Mouse (Mus musculus) regulatory T cell (primary cell): ENCODE results near the gene Dvl1.

Source experiments
- in situ Hi-C: fragments of 300-600 bp; cut with MboI, MseI; formaldehyde crosslinking; loops from one replicate; pipeline ENCODE4 v1.15.1; 2025; ENCODE audit warnings: high pct_unique_total_duplicates

Gene Dvl1

GRCm38 (mm10) chr4:155883587-155883986 lies 36.4 kb downstream of the Dvl1 start:
- in situ Hi-C loops, result no loop called here

GRCm38 (mm10) chr4:155886330-155886729 lies 39.1 kb downstream of the Dvl1 start:
- in situ Hi-C loops, result no loop called here

- in situ Hi-C loops, result no loop called here
Measured at GRCm38 (mm10) chr4:155887674-155888073, 40.5 kb downstream of the Dvl1 start.

- in situ Hi-C loops, result no loop called here
Measured at GRCm38 (mm10) chr4:155888181-155888580, 41.0 kb downstream of the Dvl1 start.

GRCm38 (mm10) chr4:155889316-155889715 lies 42.1 kb downstream of the Dvl1 start:
- in situ Hi-C loops, result no loop called here

GRCm38 (mm10) chr4:155891011-155891471 lies 43.8 kb downstream of the Dvl1 start:
- in situ Hi-C loops, result loop anchor here (5.0 kb wide), 1 partner anchor 51 kb away; the partner anchor contains the start of gene Ube2j2

GRCm38 (mm10) chr4:155891551-155892001 lies 44.4 kb downstream of the Dvl1 start, which contains the start of the genes Pusl1 and Acap3:
Gene Pusl1, minus strand, starts transcription at chr4:155891781.
Gene Acap3, plus strand, starts transcription at chr4:155891822.
- in situ Hi-C loops, result loop anchor here (5.0 kb wide), 1 partner anchor 51 kb away; the partner anchor contains the start of gene Ube2j2

- in situ Hi-C loops, result loop anchor here (5.0 kb wide), 1 partner anchor 50 kb away; the partner anchor contains the start of gene Ube2j2
Measured at GRCm38 (mm10) chr4:155892017-155892416, 44.8 kb downstream of the Dvl1 start.

GRCm38 (mm10) chr4:155892438-155893211 lies 45.4 kb downstream of the Dvl1 start:
- in situ Hi-C loops, result loop anchor here (5.0 kb wide), 1 partner anchor 50 kb away; the partner anchor contains the start of gene Ube2j2

- in situ Hi-C loops, result loop anchor here (5.0 kb wide), 1 partner anchor 49 kb away; the partner anchor contains the start of gene Ube2j2
Measured at GRCm38 (mm10) chr4:155893212-155893690, 46.0 kb downstream of the Dvl1 start.

- in situ Hi-C loops, result loop anchor here (5.0 kb wide), 1 partner anchor 48 kb away; the partner anchor contains the start of gene Ube2j2
Measured at GRCm38 (mm10) chr4:155894311-155894881, 47.2 kb downstream of the Dvl1 start.

GRCm38 (mm10) chr4:155895216-155895615 lies 48.0 kb downstream of the Dvl1 start:
- in situ Hi-C loops, result no loop called here

GRCm38 (mm10) chr4:155895826-155896225 lies 48.6 kb downstream of the Dvl1 start:
- in situ Hi-C loops, result no loop called here

- in situ Hi-C loops, result no loop called here
Measured at GRCm38 (mm10) chr4:155896461-155896860, 49.3 kb downstream of the Dvl1 start.

GRCm38 (mm10) chr4:155898318-155898717 lies 51.1 kb downstream of the Dvl1 start:
- in situ Hi-C loops, result no loop called here

GRCm38 (mm10) chr4:155899355-155899754 lies 52.2 kb downstream of the Dvl1 start:
- in situ Hi-C loops, result no loop called here

GRCm38 (mm10) chr4:155901205-155901604 lies 54.0 kb downstream of the Dvl1 start:
- in situ Hi-C loops, result no loop called here

- in situ Hi-C loops, result no loop called here
Measured at GRCm38 (mm10) chr4:155903246-155903645, 56.0 kb downstream of the Dvl1 start.

GRCm38 (mm10) chr4:155904318-155905102 lies 57.3 kb downstream of the Dvl1 start:
- in situ Hi-C loops, result no loop called here

GRCm38 (mm10) chr4:155905634-155906033 lies 58.4 kb downstream of the Dvl1 start:
- in situ Hi-C loops, result no loop called here

GRCm38 (mm10) chr4:155906125-155906524 lies 58.9 kb downstream of the Dvl1 start:
- in situ Hi-C loops, result no loop called here
